Mouse (Mus musculus) ES-Bruce4 (cell line): ENCODE results near the gene Tmem238.

Source experiments
- CTCF ChIP-seq: IDR thresholded peaks from one replicate; pipeline ENCODE4 v1.8.1; 2011; ENCODE audit warnings: low read depth, low read length
- EP300 ChIP-seq: IDR thresholded peaks from 2 replicates; pipeline ENCODE4 v1.6.1; 2011; ENCODE audit warnings: low read depth, low read length; ENCODE audit not compliant: insufficient read depth
- POLR2A ChIP-seq: IDR thresholded peaks from one replicate; pipeline ENCODE4 v1.8.1; 2011; ENCODE audit warnings: low read length; ENCODE audit not compliant: insufficient read depth

DNA sequence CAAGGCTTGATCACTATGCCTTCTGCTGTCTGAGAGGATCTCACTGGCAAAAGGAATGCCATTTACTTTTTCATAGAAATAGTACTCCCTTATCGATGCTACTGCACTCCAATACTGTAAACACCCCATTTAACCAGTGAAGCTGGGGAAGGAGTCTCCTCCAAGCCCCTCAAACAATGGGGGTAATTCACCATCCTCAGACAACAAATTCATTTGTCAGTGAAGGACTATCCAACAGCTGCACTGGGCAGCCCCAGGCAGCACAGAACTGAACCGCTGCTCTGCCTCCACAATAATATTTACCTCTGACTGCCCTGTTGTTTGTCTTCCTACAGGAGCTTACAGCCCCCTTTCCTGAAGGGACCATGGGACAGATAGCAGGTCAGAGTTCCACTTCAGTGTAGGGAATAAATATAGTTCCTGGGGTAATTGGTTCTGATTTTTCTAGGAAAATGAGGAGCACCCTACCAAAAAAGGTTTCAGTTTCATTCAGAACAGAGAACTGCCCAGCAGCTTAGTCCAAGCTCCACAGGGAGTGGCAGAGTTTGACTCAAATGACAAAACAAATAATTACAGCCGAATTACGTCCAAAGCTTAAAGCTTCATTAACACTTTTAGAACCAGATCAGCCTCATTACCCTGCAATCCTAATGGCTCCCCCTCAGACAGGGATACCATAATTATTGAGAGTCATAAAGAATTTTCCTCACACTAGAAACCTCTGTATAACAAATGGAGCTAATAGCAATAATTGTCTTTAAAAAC is 24.3 kb downstream of the Tmem238 start:
- TF ChIP-seq CTCF (no peak), EP300 (no peak), POLR2A (no peak)
